29 mouse cellular contexts compared by ENCODE assay signal in the genomic region with DNA sequence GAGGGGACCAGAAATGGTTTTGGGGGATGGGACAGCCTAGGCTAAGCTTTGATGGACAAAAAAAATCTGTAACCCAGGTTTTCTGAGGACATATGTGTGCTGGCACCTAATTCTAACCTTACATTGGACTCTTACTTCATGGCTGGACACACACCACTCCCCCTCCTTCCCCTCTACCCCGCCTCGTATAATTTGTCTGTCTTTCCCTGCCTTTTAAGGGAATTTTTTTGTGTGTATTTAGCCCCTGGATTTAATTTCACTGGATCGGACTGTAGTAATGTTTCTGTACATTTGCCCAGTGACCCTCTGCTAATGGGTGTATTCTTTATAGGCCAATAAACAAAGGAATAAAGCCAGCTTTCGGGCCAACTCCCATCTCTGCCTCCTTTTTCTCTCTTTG. TPM values are rescaled to one million over a fixed set of nuclear protein-coding genes. Genes with fewer than 3 reads are reported as not detected.
DNase-seq lines count a peak whose midpoint lies in the region; ATAC-seq and TF ChIP-seq lines count a peak whose summit lies in the region.
"Had no signal": no experiment of that assay in that cellular context is flagged by ENCODE, and none has a peak within 500 bp of the region (broad histone marks: within the 10 kb centered on the region; RNA-seq: fewer than 3 reads in every experiment).

No protein-coding gene starts in this region.

- TF ChIP-seq CTCF in kidney, adult 2 months (conservative IDR thresholded peaks at IDR 0.05; ENCODE audit: insufficient read depth, insufficient read length, low read depth, low read length): no peak
- TF ChIP-seq CTCF in stomach, postnatal 0 days (IDR thresholded peaks at IDR 0.05; ENCODE audit: low read depth): no peak

- peak; percentile 73 for DNase-seq in heart, adult 11 months
- no peak for DNase-seq in heart, postnatal 25 days (ENCODE audit: low spot score)
- DNase-seq in kidney, adult 2 months: no peak
- DNase-seq in lung, adult 18-20 months: no peak
- no peak for DNase-seq in stomach, postnatal 0 days (ENCODE audit: low spot score)
- DNase-seq in retina, embryonic 14.5 days (ENCODE audit: low spot score): no peak
- DNase-seq: adrenal gland, adult 2 months; adrenal gland, postnatal 10 days; adrenal gland, postnatal 25 days; cerebellum, adult 11 months; cerebellum, adult 18-20 months; cerebellum, adult 8-10 months; cerebellum, adult 9-11 months; cerebellum, postnatal 14 days; cerebellum, postnatal 36 days; embryo, embryonic 11 days had no signal

- TF ChIP-seq POLR2A in kidney, adult 2 months (IDR thresholded peaks at IDR 0.05; ENCODE audit: low read depth, low read length): no peak

- H3K4me1 ChIP-seq in kidney, embryonic 15.5 days: peaks cover 9% of the 10 kb centered on the region
- no peaks in the 10 kb centered on the region for H3K4me1 ChIP-seq in kidney, adult 2 months (ENCODE audit: control insufficient read depth, insufficient read depth, low read length)
- H3K4me1 ChIP-seq in lung, embryonic 16.5 days (replicated peaks; ENCODE audit: control insufficient read depth, insufficient read depth, low read length): no peaks in the 10 kb centered on the region
- no peaks in the 10 kb centered on the region for H3K4me1 ChIP-seq in stomach, postnatal 0 days (replicated peaks; ENCODE audit: control insufficient read depth, insufficient read depth)
- H3K4me1 ChIP-seq: embryonic facial prominence, embryonic 15.5 days; forebrain, embryonic 10.5 days; forebrain, embryonic 12.5 days had no signal

- no peak overlapping the region for H3K4me3 ChIP-seq in kidney, embryonic 15.5 days (replicated peaks)
- H3K4me3 ChIP-seq in kidney, adult 2 months (ENCODE audit: insufficient read depth, low read depth, low read length): no peak overlapping the region
- H3K4me3 ChIP-seq in lung, embryonic 16.5 days (ENCODE audit: low read length): no peak overlapping the region
- no peak overlapping the region for H3K4me3 ChIP-seq in stomach, postnatal 0 days (ENCODE audit: low read depth, low read length)
- H3K4me3 ChIP-seq: embryonic facial prominence, embryonic 13.5 days; embryonic facial prominence, embryonic 15.5 days; erythroblast, embryonic 14.5 days; forebrain, embryonic 10.5 days; forebrain, embryonic 12.5 days had no signal

- H3K36me3 ChIP-seq in kidney, embryonic 15.5 days: no peaks in the 10 kb centered on the region
- H3K36me3 ChIP-seq in kidney, adult 2 months (ENCODE audit: control insufficient read depth, insufficient read depth, low read length): no peaks in the 10 kb centered on the region
- H3K36me3 ChIP-seq in lung, embryonic 16.5 days (ENCODE audit: control insufficient read depth, insufficient read depth, low read length): no peaks in the 10 kb centered on the region
- no peaks in the 10 kb centered on the region for H3K36me3 ChIP-seq in stomach, postnatal 0 days (ENCODE audit: control insufficient read depth, insufficient read depth, low read length)
- H3K36me3 ChIP-seq: embryonic facial prominence, embryonic 13.5 days; embryonic facial prominence, embryonic 15.5 days; forebrain, embryonic 10.5 days; forebrain, embryonic 12.5 days had no signal

- no peak overlapping the region for H3K27ac ChIP-seq in kidney, embryonic 15.5 days
- no peak overlapping the region for H3K27ac ChIP-seq in kidney, adult 2 months (ENCODE audit: insufficient read depth, low read depth, low read length)
- H3K27ac ChIP-seq in lung, embryonic 16.5 days (ENCODE audit: low read length): no peak overlapping the region
- H3K27ac ChIP-seq in stomach, postnatal 0 days (replicated peaks): peak overlapping the region; percentile 72
- H3K27ac ChIP-seq: embryonic facial prominence, embryonic 13.5 days; embryonic facial prominence, embryonic 15.5 days; forebrain, embryonic 10.5 days; forebrain, embryonic 12.5 days had no signal

- H3K4me2 ChIP-seq in kidney, embryonic 15.5 days: no peak overlapping the region
- no peak overlapping the region for H3K4me2 ChIP-seq in lung, embryonic 16.5 days (ENCODE audit: low read depth, low read length)
- H3K4me2 ChIP-seq in stomach, postnatal 0 days (replicated peaks; ENCODE audit: low read depth): no peak overlapping the region
- H3K4me2 ChIP-seq: embryonic facial prominence, embryonic 13.5 days; embryonic facial prominence, embryonic 15.5 days; forebrain, embryonic 12.5 days had no signal

- 0 out of 2 replicates have a peak, but pooled peaks have one; percentile 43 for ATAC-seq in kidney, embryonic 15.5 days (replicated peaks; ENCODE audit: low FRiP score)
- 0 out of 2 replicates have a peak, but pooled peaks have one; percentile 28 for ATAC-seq in lung, embryonic 16.5 days (ENCODE audit: low read depth)
- ATAC-seq in stomach, postnatal 0 days (ENCODE audit: low FRiP score, low TSS enrichment): peak; percentile 66; the same call in 1 of the 2 replicates
- ATAC-seq: forebrain, embryonic 14.5 days had no signal

- H3K9ac ChIP-seq in kidney, embryonic 15.5 days: no peak overlapping the region
- no peak overlapping the region for H3K9ac ChIP-seq in lung, embryonic 16.5 days (ENCODE audit: low read length)
- H3K9ac ChIP-seq in stomach, postnatal 0 days (ENCODE audit: low read length): no peak overlapping the region
- H3K9ac ChIP-seq: embryonic facial prominence, embryonic 13.5 days; embryonic facial prominence, embryonic 15.5 days; forebrain, embryonic 12.5 days had no signal

- H3K9me3 ChIP-seq in kidney, embryonic 15.5 days (replicated peaks): no peaks in the 10 kb centered on the region
- no peaks in the 10 kb centered on the region for H3K9me3 ChIP-seq in lung, embryonic 16.5 days (ENCODE audit: control insufficient read depth, low read length)
- H3K9me3 ChIP-seq in stomach, postnatal 0 days (ENCODE audit: control insufficient read depth, low read length): no peaks in the 10 kb centered on the region
- H3K9me3 ChIP-seq: embryonic facial prominence, embryonic 13.5 days; embryonic facial prominence, embryonic 15.5 days; forebrain, embryonic 10.5 days; forebrain, embryonic 12.5 days had no signal

- no peak for TF ChIP-seq EP300 in stomach, postnatal 0 days (optimal IDR thresholded peaks at IDR 0.05)

- H3K27me3 ChIP-seq in kidney, embryonic 15.5 days: no peaks in the 10 kb centered on the region
- H3K27me3 ChIP-seq in kidney, adult 2 months (replicated peaks; ENCODE audit: control insufficient read depth, insufficient read depth, low read length): no peaks in the 10 kb centered on the region
- H3K27me3 ChIP-seq in lung, embryonic 16.5 days (ENCODE audit: control insufficient read depth, insufficient read depth, low read depth, low read length): no peaks in the 10 kb centered on the region
- no peaks in the 10 kb centered on the region for H3K27me3 ChIP-seq in stomach, postnatal 0 days (ENCODE audit: control insufficient read depth, insufficient read depth, low read length)
- H3K27me3 ChIP-seq: embryonic facial prominence, embryonic 13.5 days; embryonic facial prominence, embryonic 15.5 days; forebrain, embryonic 12.5 days had no signal

- WGBS in kidney, embryonic 15.5 days: 36% methylated on average over 4 of the region's 4 CpGs
- 34% methylated on average over 4 of the region's 4 CpGs for WGBS in kidney, adult 2 months
- 39% methylated on average over 4 of the region's 4 CpGs for WGBS in lung, embryonic 16.5 days
- 33% methylated on average over 4 of the region's 4 CpGs for WGBS in stomach, postnatal 0 days

- intact Hi-C loops in heart, postnatal 25 days (cut with DNase I): no loop called here

RNA-seq across cellular contexts. Expression of a gene that starts 0.6 kb away (rescaled TPM):
- total RNA-seq in heart, postnatal 25 days (2021): 10 to 100 TPM; 37.3 to 50.0 TPM
- polyA plus RNA-seq in kidney, embryonic 15.5 days (2015; fragmentation: Nextera tagmentation; extraction: Ambion mirVana): 23.4 and 32.8 TPM in 2 replicates
- 16.8 and 20.5 TPM in 2 replicates for polyA plus RNA-seq in kidney, adult 2 months (2012; rRNA removed)
- polyA plus RNA-seq in lung, embryonic 16.5 days (2015; fragmentation: Nextera tagmentation; extraction: Ambion mirVana): 26.4 and 31.6 TPM in 2 replicates
- 219 and 276 TPM in 2 replicates for polyA plus RNA-seq in stomach, postnatal 0 days (2015; fragmentation: Nextera tagmentation; extraction: Ambion mirVana)
- total RNA-seq: common myeloid progenitor, adult 5-6 weeks; MEL had no signal
- polyA plus RNA-seq: erythroblast, embryonic 14.5 days had no signal

RNA-seq across cellular contexts. Expression of a gene that starts 6.5 kb away (rescaled TPM):
- total RNA-seq in heart, postnatal 25 days (2021): not detected
- polyA plus RNA-seq in kidney, embryonic 15.5 days (2015; fragmentation: Nextera tagmentation; extraction: Ambion mirVana): 15.3 and 16.2 TPM in 2 replicates
- polyA plus RNA-seq in kidney, adult 2 months (2012; rRNA removed): 0.15 and 0.27 TPM in 2 replicates
- polyA plus RNA-seq in lung, embryonic 16.5 days (2015; fragmentation: Nextera tagmentation; extraction: Ambion mirVana): 7.5 and 8.3 TPM in 2 replicates
- 1.7 and 2.4 TPM in 2 replicates for polyA plus RNA-seq in stomach, postnatal 0 days (2015; fragmentation: Nextera tagmentation; extraction: Ambion mirVana)
- total RNA-seq: adrenal gland, adult 2 months; common myeloid progenitor, adult 5-6 weeks had no signal
- polyA plus RNA-seq: C2C12; erythroblast, embryonic 14.5 days had no signal

RNA-seq across cellular contexts. Expression of a gene that starts 48.6 kb away (rescaled TPM):
- total RNA-seq in heart, postnatal 25 days (2021): not detected
- not detected in 2 replicates for polyA plus RNA-seq in kidney, embryonic 15.5 days (2015; fragmentation: Nextera tagmentation; extraction: Ambion mirVana)
- polyA plus RNA-seq in kidney, adult 2 months (2012; rRNA removed): not detected in 2 replicates
- not detected in 2 replicates for polyA plus RNA-seq in lung, embryonic 16.5 days (2015; fragmentation: Nextera tagmentation; extraction: Ambion mirVana)
- polyA plus RNA-seq in stomach, postnatal 0 days (2015; fragmentation: Nextera tagmentation; extraction: Ambion mirVana): 0.04 TPM in 1 of 2 replicates, not detected in the other
- total RNA-seq: adrenal gland, adult 2 months; adrenal gland, postnatal 10 days; adrenal gland, postnatal 25 days; adrenal gland, postnatal 4 days; common myeloid progenitor, adult 5-6 weeks; MEL had no signal
- polyA plus RNA-seq: adrenal gland, adult 2 months; C2C12; embryonic facial prominence, embryonic 11.5 days; embryonic facial prominence, embryonic 15.5 days; erythroblast, embryonic 14.5 days; forebrain, embryonic 10.5 days; forebrain, embryonic 12.5 days had no signal
